ENCODE assay signal across 19 mouse cellular contexts in genomic region chr13:107539867-107540266, GRCm38 (mm10).
DNase-seq lines count a peak whose midpoint lies in the region; ATAC-seq lines count a peak whose summit lies in the region.
"Had no signal": no experiment of that assay in that cellular context is flagged by ENCODE, and none has a peak within 500 bp of the region (broad histone marks: within the 10 kb centered on the region; RNA-seq: fewer than 3 reads in every experiment).

No protein-coding gene starts in this region.

- no peaks in the 10 kb centered on the region for H3K36me3 ChIP-seq in forebrain, embryonic 14.5 days (ENCODE audit: control insufficient read depth, insufficient read depth, low read length)
- H3K36me3 ChIP-seq in hindbrain, embryonic 13.5 days: no peaks in the 10 kb centered on the region
- H3K36me3 ChIP-seq in midbrain, embryonic 13.5 days: no peaks in the 10 kb centered on the region
- H3K36me3 ChIP-seq in neural tube, embryonic 15.5 days: no peaks in the 10 kb centered on the region
- H3K36me3 ChIP-seq: heart, embryonic 12.5 days; intestine, embryonic 15.5 days; kidney, embryonic 15.5 days; limb, embryonic 10.5 days; liver, embryonic 12.5 days; stomach, embryonic 15.5 days had no signal

- ATAC-seq in forebrain, embryonic 14.5 days: no peak
- peak; percentile 25; the same call in 1 of the 2 replicates for ATAC-seq in hindbrain, embryonic 13.5 days (ENCODE audit: low FRiP score)
- no peak for ATAC-seq in midbrain, embryonic 13.5 days
- no peak for ATAC-seq in neural tube, embryonic 15.5 days (ENCODE audit: low FRiP score)
- ATAC-seq in megakaryocyte progenitor cell, adult 5-6 weeks (replicated peaks; ENCODE audit: poor library complexity): no peak
- ATAC-seq: activated CD4-positive, CD25-positive, alpha-beta regulatory T cell, adult 4 months; intestine, embryonic 15.5 days; liver, embryonic 12.5 days; Patski had no signal

- no peak overlapping the region for H3K4me2 ChIP-seq in forebrain, embryonic 14.5 days (ENCODE audit: low read length)
- no peak overlapping the region for H3K4me2 ChIP-seq in hindbrain, embryonic 13.5 days
- no peak overlapping the region for H3K4me2 ChIP-seq in midbrain, embryonic 13.5 days (replicated peaks)
- H3K4me2 ChIP-seq in neural tube, embryonic 15.5 days: no peak overlapping the region
- H3K4me2 ChIP-seq: heart, embryonic 12.5 days; intestine, embryonic 15.5 days; kidney, embryonic 15.5 days; liver, embryonic 12.5 days; lung, embryonic 14.5 days; stomach, embryonic 15.5 days had no signal

- WGBS in forebrain, embryonic 14.5 days: 79% methylated on average over 4 of the region's 4 CpGs
- 59% methylated on average over 4 of the region's 4 CpGs for WGBS in hindbrain, embryonic 13.5 days
- 72% methylated on average over 4 of the region's 4 CpGs for WGBS in midbrain, embryonic 13.5 days
- WGBS in neural tube, embryonic 15.5 days: 44% methylated on average over 4 of the region's 4 CpGs

- peak overlapping the region; percentile 95 for H3K27ac ChIP-seq in forebrain, embryonic 14.5 days (ENCODE audit: low read depth, low read length)
- H3K27ac ChIP-seq in hindbrain, embryonic 13.5 days: peak overlapping the region; percentile 98
- H3K27ac ChIP-seq in midbrain, embryonic 13.5 days: peak overlapping the region; percentile 98
- peak overlapping the region; percentile 91 for H3K27ac ChIP-seq in neural tube, embryonic 15.5 days (replicated peaks)
- H3K27ac ChIP-seq: intestine, embryonic 15.5 days; kidney, embryonic 15.5 days; limb, embryonic 10.5 days; liver, embryonic 12.5 days; stomach, embryonic 15.5 days had no signal

- DNase-seq in forebrain, embryonic 14.5 days (ENCODE audit: low spot score): peak; percentile 20
- DNase-seq in spleen, postnatal 14 days (ENCODE audit: low spot score in 2 of 2): no peak
- no peak for DNase-seq in lung, postnatal 4 days
- DNase-seq: cerebellum, postnatal 36 days; gastrocnemius, postnatal 36 days; lung, embryonic 14.5 days; thymus, postnatal 14 days had no signal

- no peak overlapping the region for H3K4me3 ChIP-seq in forebrain, embryonic 14.5 days (ENCODE audit: low read depth, low read length)
- no peak overlapping the region for H3K4me3 ChIP-seq in hindbrain, embryonic 13.5 days
- no peak overlapping the region for H3K4me3 ChIP-seq in midbrain, embryonic 13.5 days (replicated peaks)
- no peak overlapping the region for H3K4me3 ChIP-seq in neural tube, embryonic 15.5 days (replicated peaks)
- H3K4me3 ChIP-seq: heart, embryonic 12.5 days; intestine, embryonic 15.5 days; kidney, embryonic 15.5 days; limb, embryonic 10.5 days; liver, embryonic 12.5 days; stomach, embryonic 15.5 days had no signal

- H3K27me3 ChIP-seq in forebrain, embryonic 14.5 days (replicated peaks; ENCODE audit: control insufficient read depth, insufficient read depth, low read length): no peaks in the 10 kb centered on the region
- H3K27me3 ChIP-seq in hindbrain, embryonic 13.5 days: no peaks in the 10 kb centered on the region
- H3K27me3 ChIP-seq in midbrain, embryonic 13.5 days: no peaks in the 10 kb centered on the region
- H3K27me3 ChIP-seq in neural tube, embryonic 15.5 days (replicated peaks): no peaks in the 10 kb centered on the region
- H3K27me3 ChIP-seq: heart, embryonic 12.5 days; intestine, embryonic 15.5 days; kidney, embryonic 15.5 days; liver, embryonic 12.5 days; Patski; stomach, embryonic 15.5 days had no signal

- no peak overlapping the region for H3K9ac ChIP-seq in forebrain, embryonic 14.5 days (ENCODE audit: low read length)
- H3K9ac ChIP-seq in hindbrain, embryonic 13.5 days: no peak overlapping the region
- no peak overlapping the region for H3K9ac ChIP-seq in midbrain, embryonic 13.5 days (replicated peaks)
- no peak overlapping the region for H3K9ac ChIP-seq in neural tube, embryonic 15.5 days (replicated peaks)
- H3K9ac ChIP-seq: heart, embryonic 12.5 days; intestine, embryonic 15.5 days; kidney, embryonic 15.5 days; liver, embryonic 12.5 days; lung, embryonic 14.5 days; stomach, embryonic 15.5 days had no signal

- no peaks in the 10 kb centered on the region; the same call in 1 of the 2 replicates for H3K9me3 ChIP-seq in forebrain, embryonic 14.5 days (replicated peaks; ENCODE audit: control insufficient read depth, low read length)
- no peaks in the 10 kb centered on the region; the same call in 1 of the 2 replicates for H3K9me3 ChIP-seq in hindbrain, embryonic 13.5 days
- no peaks in the 10 kb centered on the region for H3K9me3 ChIP-seq in midbrain, embryonic 13.5 days
- H3K9me3 ChIP-seq in neural tube, embryonic 15.5 days (replicated peaks): no peaks in the 10 kb centered on the region
- H3K9me3 ChIP-seq: heart, embryonic 12.5 days; intestine, embryonic 15.5 days; kidney, embryonic 15.5 days; limb, embryonic 10.5 days; liver, embryonic 12.5 days; stomach, embryonic 15.5 days had no signal

- H3K4me1 ChIP-seq in forebrain, embryonic 14.5 days (ENCODE audit: control insufficient read depth, insufficient read depth, low read length): peaks cover 31% of the 10 kb centered on the region
- H3K4me1 ChIP-seq in hindbrain, embryonic 13.5 days (replicated peaks): peaks cover 44% of the 10 kb centered on the region
- peaks cover 39% of the 10 kb centered on the region for H3K4me1 ChIP-seq in midbrain, embryonic 13.5 days (replicated peaks)
- H3K4me1 ChIP-seq in neural tube, embryonic 15.5 days: peaks cover 39% of the 10 kb centered on the region
- H3K4me1 ChIP-seq: heart, embryonic 12.5 days; intestine, embryonic 15.5 days; liver, embryonic 12.5 days; stomach, embryonic 15.5 days had no signal
